Mouse (Mus musculus) erythroid progenitor cell, adult 5-6 weeks (primary cell): ENCODE results near the gene Akap8. TPM values are rescaled to one million over a fixed set of nuclear protein-coding genes. Genes with fewer than 3 reads are reported as not detected.

Experiments
- total RNA-seq, 2 experiments: library from RNA; stranded (forward) in 1 of 2; stranded (reverse) in 1 of 2; fragments of 150-400 nt in 1 of 2; fragments of 186-747, 209-891 nt in 1 of 2; gene quantifications; 2 replicates each; pipeline versions ENCODE4 v1.2.3 to v1.2.4; 2015 to 2017; ENCODE audit warnings: low replicate concordance in 2 of 2

Gene Akap8
- total RNA-seq, 2 experiments from 2014 or later = 26.8 to 60.9 TPM

Other genes with a start within 250 kb of the Akap8 start
- 0.42 TPM in 1 of 2 replicates, not detected in the other for gene Notch3, start 154.4 kb downstream of the Akap8 start, total RNA-seq (2015; ENCODE audit: low replicate concordance)
- gene Notch3, start 154.4 kb downstream of the Akap8 start, total RNA-seq (2017; ENCODE audit: low replicate concordance) = 0.26 TPM in 1 of 2 replicates, not detected in the other
- gene Ephx3, start 131.7 kb downstream of the Akap8 start, total RNA-seq (2015; ENCODE audit: low replicate concordance) = 0.84 TPM in 1 of 2 replicates, not detected in the other
- gene Ephx3, start 131.7 kb downstream of the Akap8 start, total RNA-seq (2017; ENCODE audit: low replicate concordance) = 1.4 and 2.7 TPM in 2 replicates
- 116 and 144 TPM in 2 replicates for gene Brd4, start 36.5 kb downstream of the Akap8 start, total RNA-seq (2015; ENCODE audit: low replicate concordance)
- 61.8 and 82.5 TPM in 2 replicates for gene Brd4, start 36.5 kb downstream of the Akap8 start, total RNA-seq (2017; ENCODE audit: low replicate concordance)
- gene Akap8l, start 29.4 kb upstream of the Akap8 start, total RNA-seq (2015; ENCODE audit: low replicate concordance) = 45.8 and 108 TPM in 2 replicates
- 150 and 167 TPM in 2 replicates for gene Akap8l, start 29.4 kb upstream of the Akap8 start, total RNA-seq (2017; ENCODE audit: low replicate concordance)
- gene Wiz, start 68.2 kb upstream of the Akap8 start, total RNA-seq (2015; ENCODE audit: low replicate concordance) = 14.1 and 19.7 TPM in 2 replicates
- 3.3 and 5.6 TPM in 2 replicates for gene Wiz, start 68.2 kb upstream of the Akap8 start, total RNA-seq (2017; ENCODE audit: low replicate concordance)
- 12.6 and 16.3 TPM in 2 replicates for gene Rasal3, start 82.3 kb upstream of the Akap8 start, total RNA-seq (2015; ENCODE audit: low replicate concordance)
- gene Rasal3, start 82.3 kb upstream of the Akap8 start, total RNA-seq (2017; ENCODE audit: low replicate concordance) = 5.3 and 17.5 TPM in 2 replicates
- 1.1 and 3.4 TPM in 2 replicates for gene Pglyrp2, start 102.9 kb upstream of the Akap8 start, total RNA-seq (2015; ENCODE audit: low replicate concordance)
- gene Pglyrp2, start 102.9 kb upstream of the Akap8 start, total RNA-seq (2017; ENCODE audit: low replicate concordance) = 1.2 and 2.1 TPM in 2 replicates
- gene Cyp4f39, start 131.5 kb upstream of the Akap8 start, total RNA-seq (2015; ENCODE audit: low replicate concordance) = 4.3 TPM in 1 of 2 replicates, not detected in the other
- gene Cyp4f39, start 131.5 kb upstream of the Akap8 start, total RNA-seq (2017; ENCODE audit: low replicate concordance) = 1.5 TPM in 1 of 2 replicates, not detected in the other
- not detected in 2 replicates for gene Cyp4f17, start 184.8 kb upstream of the Akap8 start, total RNA-seq (2015; ENCODE audit: low replicate concordance)
- gene Cyp4f17, start 184.8 kb upstream of the Akap8 start, total RNA-seq (2017; ENCODE audit: low replicate concordance) = not detected in 2 replicates
- gene Cyp4f16, start 215.3 kb upstream of the Akap8 start, total RNA-seq (2015; ENCODE audit: low replicate concordance) = 1.7 and 7.2 TPM in 2 replicates
- gene Cyp4f16, start 215.3 kb upstream of the Akap8 start, total RNA-seq (2017; ENCODE audit: low replicate concordance) = 5.3 TPM in 1 of 2 replicates, not detected in the other